Mouse (Mus musculus) intestine, embryonic 16.5 days (tissue): ENCODE results near the gene Mief1. TPM values are rescaled to one million over a fixed set of nuclear protein-coding genes. Genes with fewer than 3 reads are reported as not detected.

Source experiments
- ATAC-seq: fragments of 200-750 bp; cut with Nextera tagmentation; 2 replicates; pipeline ENCODE4 v1.8.0; 2017; ENCODE audit warnings: moderate TSS enrichment, moderate library complexity
- H3K27ac ChIP-seq: fragments of 300-500 bp; sonication (generic); 2 replicates; pipeline ENCODE4 v1.5.1; 2014; ENCODE audit warnings: mild to moderate bottlenecking, low read length
- H3K27me3 ChIP-seq: fragments of 300-500 bp; sonication (generic); replicated peaks from 2 replicates; pipeline ENCODE4 v1.6.1; 2014; ENCODE audit warnings: low read length, control low read depth, mixed read lengths; ENCODE audit not compliant: control insufficient read depth, insufficient read depth
- H3K36me3 ChIP-seq: fragments of 300-500 bp; sonication (generic); 2 replicates; pipeline ENCODE4 v1.6.1; 2014; ENCODE audit warnings: low read length, control low read depth; ENCODE audit not compliant: control insufficient read depth, insufficient read depth
- H3K4me1 ChIP-seq: fragments of 300-500 bp; sonication (generic); 2 replicates; pipeline ENCODE4 v1.6.1; 2014; ENCODE audit warnings: low read length, control low read depth, mixed read lengths; ENCODE audit not compliant: control insufficient read depth, insufficient read depth
- H3K4me2 ChIP-seq: fragments of 300-500 bp; sonication (generic); 2 replicates; pipeline ENCODE4 v1.6.1; 2014; ENCODE audit warnings: low read depth, low read length, control low read depth
- H3K4me3 ChIP-seq: fragments of 300-500 bp; sonication (generic); 2 replicates; pipeline ENCODE4 v1.5.1; 2014; ENCODE audit warnings: mild to moderate bottlenecking, low read length
- H3K9ac ChIP-seq: fragments of 300-500 bp; sonication (generic); 2 replicates; pipeline ENCODE4 v1.6.1; 2014; ENCODE audit warnings: low read depth, low read length
- H3K9me3 ChIP-seq: fragments of 300-500 bp; sonication (generic); 2 replicates; pipeline ENCODE4 v1.6.1; 2016; ENCODE audit warnings: low read length, control low read depth; ENCODE audit not compliant: control insufficient read depth
- WGBS: fragments of 180-500 bp; shearing (Covaris S2); extraction: QIAGEN DNeasy Blood & Tissue Kit; methylation state at CpG from one replicate; pipeline ENCODE4 v1.1.7; 2014; 5-methylcytosine and 5-hydroxymethylcytosine counted together
- polyA plus RNA-seq: library from polyadenylated mRNA; unstranded; fragments of >200 nt; fragmentation: Nextera tagmentation; extraction: Ambion mirVana; gene quantifications from 2 replicates; pipeline ENCODE4 v1.2.1, GENCODE M21; 2015

Gene Mief1
- polyA plus RNA-seq = 26.0 and 29.1 TPM in 2 replicates

DNA sequence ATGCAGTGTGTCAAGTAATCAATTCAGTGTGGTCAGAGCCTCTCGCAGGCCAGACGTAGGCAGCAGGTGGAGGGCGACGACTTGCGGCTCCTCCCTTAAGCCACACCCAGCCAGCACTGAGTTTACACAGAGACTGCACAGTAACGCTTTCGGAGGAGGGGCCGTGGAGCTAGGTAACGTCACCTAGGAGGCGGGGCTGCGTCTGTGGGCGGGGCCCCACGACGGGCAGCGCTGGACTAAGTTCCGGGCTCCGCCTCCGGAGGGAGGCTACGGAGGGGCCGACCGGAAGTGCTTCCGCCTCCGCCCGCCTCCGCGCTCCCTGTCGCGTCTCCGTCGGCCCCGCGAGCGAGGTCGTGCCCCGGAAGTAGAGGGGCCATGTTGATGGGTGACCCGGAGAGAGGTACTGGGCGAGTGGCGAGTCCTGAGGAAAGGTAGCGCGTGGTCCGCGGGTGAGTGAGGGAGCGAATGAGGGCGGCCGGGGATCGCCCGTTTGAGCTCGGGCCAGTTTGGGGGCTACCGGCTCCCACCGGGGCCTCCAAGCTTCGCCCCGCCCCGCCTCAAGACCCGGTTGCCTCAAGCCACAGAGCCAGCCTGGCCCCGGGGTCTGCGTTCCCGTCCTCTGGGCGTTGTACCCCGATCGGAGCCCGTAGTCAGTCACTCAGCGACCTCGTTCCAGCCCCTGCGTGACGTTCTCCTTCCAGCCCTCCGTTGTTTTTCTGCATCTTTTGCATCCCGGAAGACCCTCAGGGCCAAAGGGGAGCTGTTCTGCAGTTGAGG is at the start of gene Mief1:
Mief1 (plus strand) TSS at position 286 of the 777 bp plus-strand sequence.
- peak; percentile 98 for ATAC-seq
- Histone ChIP-seq H3K9ac (peak within 1 kb of the TSS; percentile 88), H3K36me3 (peaks cover 4% of the 10 kb centered on the region), H3K4me3 (peak within 1 kb of the TSS; percentile 98), H3K4me1 (peaks cover 13% of the 10 kb centered on the region), H3K4me2 (peak within 1 kb of the TSS; percentile 68), H3K9me3 (no peaks in the 10 kb centered on the region), H3K27ac (peak within 1 kb of the TSS; percentile 80), H3K27me3 (no peaks in the 10 kb centered on the region)
- WGBS = under 1% methylated on average over 61 of the region's 67 CpGs

DNA sequence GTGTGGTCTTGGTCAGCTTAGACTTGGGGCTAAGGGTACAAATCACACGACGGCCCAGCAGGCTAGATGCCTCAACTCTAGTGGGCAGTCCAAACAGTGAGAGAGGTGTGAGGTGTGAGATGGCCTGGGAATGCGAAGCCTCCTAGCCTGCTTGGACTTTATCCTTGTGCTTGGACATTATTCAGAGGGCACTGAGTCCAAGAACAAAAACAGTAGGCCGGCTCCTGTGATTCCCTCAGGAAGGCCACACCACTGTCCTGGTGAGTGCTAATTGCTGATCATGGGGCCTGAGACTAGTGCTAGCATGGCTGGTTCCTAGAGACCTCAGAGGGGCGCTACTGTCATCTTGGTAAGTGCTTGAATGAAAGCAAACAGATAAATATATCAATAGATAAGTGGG is 44.9 kb upstream of the Mief1 start:
- no peaks in the 10 kb centered on the region for H3K27me3 ChIP-seq
- H3K4me1 ChIP-seq = peaks cover 39% of the 10 kb centered on the region
- no peak for ATAC-seq
- H3K9me3 ChIP-seq = no peaks in the 10 kb centered on the region
- H3K4me2 ChIP-seq = no peak overlapping the region; the same call in 1 of the 2 replicates
- no peaks in the 10 kb centered on the region for H3K36me3 ChIP-seq
- WGBS = 75% methylated on average over 5 of the region's 5 CpGs
- peak overlapping the region; percentile 95 for H3K27ac ChIP-seq
- H3K9ac ChIP-seq = no peak overlapping the region
- no peak overlapping the region for H3K4me3 ChIP-seq

- H3K9me3 ChIP-seq = no peaks in the 10 kb centered on the region
- no peaks in the 10 kb centered on the region for H3K36me3 ChIP-seq
- H3K4me2 ChIP-seq = peak overlapping the region; percentile 45
- peak overlapping the region; percentile 27; the same call in 1 of the 2 replicates for H3K9ac ChIP-seq
- H3K4me1 ChIP-seq = peaks cover 42% of the 10 kb centered on the region
- H3K27me3 ChIP-seq = no peaks in the 10 kb centered on the region
- WGBS = 54% methylated on average over 4 of the region's 4 CpGs
- ATAC-seq = peak; percentile 55
- peak overlapping the region; percentile 95 for H3K27ac ChIP-seq
- H3K4me3 ChIP-seq = peak overlapping the region; percentile 13; the same call in 1 of the 2 replicates
These were observed 43.7 kb upstream of the Mief1 start for GRCm38 (mm10) chr15:80190075-80190474.

- Histone ChIP-seq H3K9me3 (no peaks in the 10 kb centered on the region), H3K9ac (peak overlapping the region; percentile 53; the same call in 1 of the 2 replicates), H3K27me3 (no peaks in the 10 kb centered on the region), H3K4me1 (peaks cover 43% of the 10 kb centered on the region), H3K4me3 (peak overlapping the region; percentile 36), H3K27ac (peak overlapping the region; percentile 95), H3K4me2 (peak overlapping the region; percentile 45), H3K36me3 (0 out of 2 replicates have a peak, but pooled peaks cover 2% of the 10 kb centered on the region)
- peak; percentile 71 for ATAC-seq
- 52% methylated on average over 8 of the region's 8 CpGs for WGBS
These were observed 42.1 kb upstream of the Mief1 start for GRCm38 (mm10) chr15:80191585-80192245.

DNA sequence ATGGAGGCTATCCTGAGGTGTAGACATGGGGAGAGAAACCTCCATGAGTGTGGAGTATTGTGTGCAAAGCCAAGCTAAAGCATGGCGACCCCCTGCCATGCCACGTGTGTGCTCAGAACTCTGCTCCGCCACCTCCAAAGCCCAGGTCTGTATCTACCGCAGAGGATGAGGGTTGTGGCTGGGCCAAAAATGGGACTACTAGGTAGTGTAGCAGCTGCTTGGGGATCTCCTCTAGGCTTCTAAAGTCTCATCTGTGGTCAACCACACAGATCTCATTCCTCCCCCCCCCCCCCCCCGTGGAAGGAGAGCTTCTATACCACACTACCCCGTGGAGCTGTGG is 41.6 kb upstream of the Mief1 start:
- Histone ChIP-seq H3K27ac (peak overlapping the region; percentile 95), H3K4me3 (peak overlapping the region; percentile 36), H3K9me3 (no peaks in the 10 kb centered on the region), H3K9ac (peak overlapping the region; percentile 53), H3K4me1 (peaks cover 43% of the 10 kb centered on the region), H3K36me3 (0 out of 2 replicates have a peak, but pooled peaks cover 2% of the 10 kb centered on the region), H3K27me3 (no peaks in the 10 kb centered on the region), H3K4me2 (peak overlapping the region; percentile 45)
- WGBS = 75% methylated on average over 6 of the region's 6 CpGs
- ATAC-seq = no peak

GRCm38 (mm10) chr15:80192847-80193246 is 41.0 kb upstream of the Mief1 start:
- H3K9me3 ChIP-seq = no peaks in the 10 kb centered on the region
- peaks cover 43% of the 10 kb centered on the region for H3K4me1 ChIP-seq
- H3K4me3 ChIP-seq = peak overlapping the region; percentile 52
- peak overlapping the region; percentile 55 for H3K4me2 ChIP-seq
- peak; percentile 70 for ATAC-seq
- WGBS = 51% methylated on average over 7 of the region's 7 CpGs
- H3K36me3 ChIP-seq = 0 out of 2 replicates have a peak, but pooled peaks cover 6% of the 10 kb centered on the region
- H3K9ac ChIP-seq = peak overlapping the region; percentile 64
- no peaks in the 10 kb centered on the region for H3K27me3 ChIP-seq
- H3K27ac ChIP-seq = peak overlapping the region; percentile 95

DNA sequence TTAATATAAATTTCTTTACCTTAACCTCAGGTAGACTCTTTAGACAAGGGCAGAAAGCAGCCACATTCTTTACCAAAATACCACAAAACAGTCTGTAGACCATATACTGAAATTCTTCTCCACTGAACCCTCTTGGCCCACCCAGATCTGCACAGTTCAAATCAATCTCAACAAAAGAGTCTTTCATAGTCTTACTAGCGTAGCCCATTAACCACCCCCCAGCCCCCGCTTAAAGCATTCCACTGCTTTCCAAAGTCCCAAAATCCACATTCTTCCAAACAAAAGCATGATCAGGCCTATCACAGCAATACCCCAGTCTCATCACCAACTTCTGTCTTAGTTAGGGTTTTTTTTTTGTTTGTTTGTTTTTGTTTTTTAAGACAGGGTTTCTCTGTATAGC is 34.3 kb upstream of the Mief1 start:
- Histone ChIP-seq H3K9me3 (no peaks in the 10 kb centered on the region), H3K4me2 (no peak overlapping the region), H3K27me3 (no peaks in the 10 kb centered on the region), H3K9ac (no peak overlapping the region), H3K27ac (no peak overlapping the region), H3K36me3 (0 out of 2 replicates have a peak, but pooled peaks cover 6% of the 10 kb centered on the region), H3K4me3 (no peak overlapping the region), H3K4me1 (peaks cover 5% of the 10 kb centered on the region; the same call in 1 of the 2 replicates)
- WGBS = 81% methylated on average over 2 of the region's 2 CpGs
- no peak for ATAC-seq

DNA sequence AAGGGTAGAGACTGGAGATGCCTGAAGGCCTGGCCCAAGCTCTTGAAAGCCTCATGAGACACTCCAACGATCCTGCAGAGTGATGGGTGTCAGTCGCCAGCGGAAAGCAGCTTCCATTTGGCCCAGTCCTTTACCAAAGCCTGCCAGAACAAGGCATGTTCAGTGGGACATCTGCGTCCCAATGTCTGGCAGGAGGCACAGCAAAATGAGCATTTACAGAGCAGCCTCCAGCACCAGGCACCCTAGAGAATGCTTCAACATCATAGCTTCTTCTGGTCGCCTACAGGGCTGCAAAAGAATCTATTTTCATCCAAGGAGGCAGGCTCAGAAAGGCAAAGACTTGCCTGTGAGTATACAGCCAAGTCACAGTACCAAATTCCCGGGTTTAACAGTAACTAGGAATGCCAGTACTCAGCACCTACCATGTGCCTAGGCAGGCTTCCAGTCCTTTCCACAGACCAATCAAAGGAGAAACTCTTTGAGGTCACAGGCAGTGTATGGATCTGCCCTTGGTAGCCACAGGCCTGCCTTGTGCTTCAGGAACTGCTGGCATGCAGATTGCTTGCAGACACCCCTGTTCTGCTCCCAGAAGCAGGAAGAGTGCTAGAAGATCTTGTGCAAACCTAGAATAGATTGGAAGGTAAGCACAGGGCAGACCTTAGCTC is 31.6 kb upstream of the Mief1 start:
- 84% methylated on average over 6 of the region's 6 CpGs for WGBS
- Histone ChIP-seq H3K27me3 (no peaks in the 10 kb centered on the region), H3K9ac (no peak overlapping the region), H3K9me3 (no peaks in the 10 kb centered on the region), H3K27ac (no peak overlapping the region), H3K4me3 (no peak overlapping the region), H3K4me2 (no peak overlapping the region), H3K36me3 (0 out of 2 replicates have a peak, but pooled peaks cover 3% of the 10 kb centered on the region), H3K4me1 (no peaks in the 10 kb centered on the region)
- no peak for ATAC-seq

DNA sequence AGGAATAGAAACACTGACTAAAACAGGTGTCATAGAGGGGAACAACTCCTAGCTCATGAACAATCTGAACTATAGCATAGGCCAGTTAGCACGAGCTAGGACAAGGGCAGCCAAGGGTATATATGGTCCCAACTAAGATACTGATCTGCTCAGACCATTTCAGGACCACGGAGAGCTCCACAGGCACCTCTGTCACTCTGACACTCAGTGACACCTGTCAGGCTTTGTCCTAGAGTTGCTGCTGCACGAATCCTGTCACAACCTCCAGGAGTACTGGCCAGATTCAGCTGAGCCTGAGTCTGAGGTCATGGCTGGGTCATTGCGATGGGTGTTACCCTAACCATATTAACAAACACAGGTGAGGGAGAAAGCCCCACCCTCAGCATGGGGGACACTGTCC is 30.4 kb upstream of the Mief1 start:
- H3K4me3 ChIP-seq = no peak overlapping the region

More for the DNA sequence above, 30.4 kb upstream of the Mief1 start:
- Histone ChIP-seq H3K4me2 (no peak overlapping the region), H3K4me1 (peaks cover 4% of the 10 kb centered on the region), H3K9ac (no peak overlapping the region), H3K36me3 (no peaks in the 10 kb centered on the region), H3K9me3 (no peaks in the 10 kb centered on the region), H3K27ac (no peak overlapping the region), H3K27me3 (no peaks in the 10 kb centered on the region)
- 35% methylated on average over 4 of the region's 4 CpGs for WGBS
- no peak; the same call in 1 of the 2 replicates for ATAC-seq
